Mouse (Mus musculus) small intestine, adult 2 months (tissue): ENCODE data around the gene Gipc2.

Source experiments
- CTCF ChIP-seq: fragments of 200-500 bp; IDR thresholded peaks from 2 replicates; pipeline ENCODE4 v1.5.1; 2012; ENCODE audit warnings: low read depth, mild to moderate bottlenecking, control low read depth, inconsistent platforms, low read length, moderate library complexity, mixed read lengths; ENCODE audit not compliant: insufficient replicate concordance, insufficient read length; ENCODE audit errors: extremely low read depth
- POLR2A ChIP-seq: fragments of 200-500 bp; IDR thresholded peaks from 2 replicates; pipeline ENCODE4 v1.6.1; 2012; ENCODE audit warnings: low read depth, mild to moderate bottlenecking, control low read depth, inconsistent platforms, low read length, moderate library complexity

DNA sequence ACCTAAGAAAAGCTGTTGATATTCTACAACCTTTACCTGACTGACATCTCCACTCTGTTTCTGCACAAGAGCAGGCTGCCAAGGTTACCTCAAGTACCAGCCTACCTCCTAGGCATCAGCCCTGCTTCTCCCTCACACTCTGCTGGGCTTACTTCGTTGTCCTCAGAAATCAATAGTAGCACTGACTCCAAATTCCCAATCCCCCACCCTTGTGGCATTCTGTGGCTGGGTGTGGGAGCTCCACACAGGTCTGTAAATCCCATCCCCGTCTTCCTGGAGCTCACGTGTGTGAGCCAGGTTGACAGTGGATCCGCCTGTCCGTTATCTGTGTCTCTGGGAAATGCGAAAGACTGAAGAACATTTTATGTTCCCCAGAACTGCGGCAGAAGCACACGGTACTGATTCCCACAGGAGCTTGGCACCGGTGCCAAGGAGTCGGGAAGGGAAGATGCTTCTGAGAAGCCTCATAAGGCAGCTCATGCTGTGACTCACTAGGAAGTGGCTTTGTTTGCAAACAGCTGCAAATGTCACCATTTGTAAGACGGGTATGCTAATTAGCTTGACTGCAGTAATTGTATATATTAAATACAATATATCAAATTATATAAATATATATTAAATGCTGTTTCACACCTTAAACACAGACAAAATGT, 10.6 kb downstream of the Gipc2 start:
- TF ChIP-seq POLR2A (no peak), CTCF (no peak)
